Mouse (Mus musculus) mesoderm, embryonic 11.5 days (tissue): ENCODE data around the gene Tnfrsf14.

Experiments
- DNase-seq: peaks from one replicate; pipeline ENCODE4 v3.0.0-alpha.2; 2012; ENCODE audit warnings: low read depth, low spot score

The Tnfrsf14 gene

GRCm38 (mm10) chr4:154948940-154949588 lies 20.7 kb upstream of the Tnfrsf14 start:
- DNase-seq: no peak

GRCm38 (mm10) chr4:154948066-154948939 lies 19.9 kb upstream of the Tnfrsf14 start:
- DNase-seq: no peak

- DNase-seq: peak; percentile 87
Measured at GRCm38 (mm10) chr4:154946319-154946718, 18.0 kb upstream of the Tnfrsf14 start.

- DNase-seq: peak; percentile 92
Measured at GRCm38 (mm10) chr4:154944121-154944590, 15.8 kb upstream of the Tnfrsf14 start.

GRCm38 (mm10) chr4:154943323-154944039 lies 15.1 kb upstream of the Tnfrsf14 start:
- DNase-seq: no peak

- no peak for DNase-seq
Measured at GRCm38 (mm10) chr4:154942632-154943322, 14.4 kb upstream of the Tnfrsf14 start.

GRCm38 (mm10) chr4:154941831-154942230 lies 13.5 kb upstream of the Tnfrsf14 start:
- no peak for DNase-seq

GRCm38 (mm10) chr4:154940156-154940555 lies 11.8 kb upstream of the Tnfrsf14 start:
- DNase-seq: no peak

GRCm38 (mm10) chr4:154937746-154938145 lies 9.4 kb upstream of the Tnfrsf14 start:
- DNase-seq: no peak

GRCm38 (mm10) chr4:154936542-154937255 lies 8.3 kb upstream of the Tnfrsf14 start:
- DNase-seq: no peak

- no peak for DNase-seq
Measured at GRCm38 (mm10) chr4:154935788-154936187, 7.4 kb upstream of the Tnfrsf14 start.

- no peak for DNase-seq
Measured at GRCm38 (mm10) chr4:154934800-154935199, 6.4 kb upstream of the Tnfrsf14 start.

GRCm38 (mm10) chr4:154933306-154933907 lies 5.0 kb upstream of the Tnfrsf14 start:
- no peak for DNase-seq

- DNase-seq: no peak
Measured at GRCm38 (mm10) chr4:154929088-154929660, 811 bp upstream of the Tnfrsf14 start.

GRCm38 (mm10) chr4:154927899-154928337 lies 445 bp downstream of the Tnfrsf14 start:
- DNase-seq: no peak

GRCm38 (mm10) chr4:154926969-154927898 lies 1.1 kb downstream of the Tnfrsf14 start:
- DNase-seq: no peak

- no peak for DNase-seq
Measured at GRCm38 (mm10) chr4:154925413-154925812, 3.0 kb downstream of the Tnfrsf14 start.

GRCm38 (mm10) chr4:154922931-154923330 lies 5.4 kb downstream of the Tnfrsf14 start:
- no peak for DNase-seq

- no peak for DNase-seq
Measured at GRCm38 (mm10) chr4:154922291-154922690, 6.1 kb downstream of the Tnfrsf14 start.
